Mouse (Mus musculus) layer of hippocampus, postnatal 25 days (tissue): ENCODE measurements at regions not wholly inside any gene's neighbourhood (a gene's known extent, or its start where the extent isn't known, plus 50 kb on each side); places are given as distances from the start of the nearest gene placed in this dataset.

Source experiments
- DNase-seq, 2 experiments: peaks; one replicate each; pipeline ENCODE4 v3.0.0; 2022; ENCODE audit warnings: mixed read lengths in 2 of 2, low spot score in 1 of 2; ENCODE audit errors: extremely low spot score in 1 of 2

GRCm38 (mm10) chr1:125307223-125307622 is 128.3 kb downstream of the Actr3 start:
- DNase-seq: no peak

DNA sequence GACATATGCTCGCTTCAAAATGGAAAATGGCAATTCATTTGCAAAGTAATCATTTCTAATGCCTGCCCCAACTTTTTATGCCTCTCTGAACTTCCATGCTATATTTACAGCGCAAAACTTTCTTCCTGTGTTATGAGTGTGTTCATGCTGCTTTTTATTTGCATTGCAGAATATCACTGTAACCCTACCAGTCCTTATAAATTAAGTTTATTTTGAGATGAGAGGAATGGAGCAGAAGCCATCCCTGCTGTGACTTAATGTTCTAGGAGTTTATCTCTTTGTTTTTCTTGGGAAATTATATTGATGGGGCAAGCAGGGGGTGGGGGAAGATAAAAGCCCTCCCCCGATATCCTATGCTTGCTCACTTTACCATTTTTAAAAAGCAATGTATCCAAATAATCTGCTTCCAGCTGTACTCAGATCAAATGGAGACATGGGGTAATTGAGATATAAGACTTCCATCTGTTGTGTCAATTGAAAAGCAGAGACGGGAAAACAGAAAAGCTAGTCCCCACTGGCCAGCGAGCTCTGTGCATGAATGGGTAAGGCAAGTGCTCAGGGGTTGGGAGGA is 136.9 kb downstream of the Actr3 start:
- no peak for DNase-seq

DNA sequence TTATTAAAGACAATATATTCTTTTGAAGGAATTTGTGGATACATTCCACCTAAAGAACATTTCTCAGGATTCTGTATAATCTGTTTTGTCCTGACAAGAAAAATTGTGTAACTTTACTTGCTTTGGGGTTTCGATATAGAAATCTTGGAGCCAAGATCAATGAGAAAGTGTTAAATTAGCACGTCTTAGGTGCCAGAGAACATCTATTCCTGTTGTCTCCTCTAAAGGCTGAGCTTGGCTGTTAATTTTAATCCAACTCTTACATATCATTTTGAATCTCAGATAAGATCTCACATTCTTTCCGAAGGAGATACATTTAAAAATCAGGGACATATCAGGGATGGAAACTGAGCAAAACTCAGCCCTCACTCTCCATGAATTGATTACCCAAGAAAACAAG is 139.9 kb downstream of the Actr3 start:
- no peak for DNase-seq

GRCm38 (mm10) chr1:125290320-125291021 is 145.1 kb downstream of the Actr3 start:
- no peak for DNase-seq

GRCm38 (mm10) chr1:125286347-125286746 is 149.2 kb downstream of the Actr3 start:
- DNase-seq: no peak

GRCm38 (mm10) chr1:125284693-125285092 is 150.8 kb downstream of the Actr3 start:
- DNase-seq: no peak

- no peak for DNase-seq
These were observed 161.8 kb downstream of the Actr3 start for GRCm38 (mm10) chr1:125273752-125274151.

DNA sequence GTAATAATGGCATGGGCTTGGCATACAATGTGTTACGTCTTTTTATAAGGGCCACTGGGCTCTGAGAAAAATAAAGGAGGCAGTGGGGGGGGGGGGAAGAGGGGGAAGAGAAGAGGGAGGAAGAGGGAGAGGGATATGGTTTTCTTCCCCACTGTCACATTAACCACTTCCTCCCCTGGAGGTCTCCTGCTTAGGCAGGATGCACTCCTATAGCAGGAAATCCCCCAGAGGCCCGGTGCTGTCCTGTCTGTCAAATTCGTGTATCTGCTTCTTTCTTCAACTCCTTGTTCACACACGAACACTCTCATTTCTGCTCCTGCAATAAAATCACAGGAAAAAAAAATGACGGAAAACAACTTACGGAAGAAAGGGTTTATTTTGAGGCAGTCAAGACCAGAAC is 171.8 kb downstream of the Actr3 start:
- DNase-seq: no peak

DNA sequence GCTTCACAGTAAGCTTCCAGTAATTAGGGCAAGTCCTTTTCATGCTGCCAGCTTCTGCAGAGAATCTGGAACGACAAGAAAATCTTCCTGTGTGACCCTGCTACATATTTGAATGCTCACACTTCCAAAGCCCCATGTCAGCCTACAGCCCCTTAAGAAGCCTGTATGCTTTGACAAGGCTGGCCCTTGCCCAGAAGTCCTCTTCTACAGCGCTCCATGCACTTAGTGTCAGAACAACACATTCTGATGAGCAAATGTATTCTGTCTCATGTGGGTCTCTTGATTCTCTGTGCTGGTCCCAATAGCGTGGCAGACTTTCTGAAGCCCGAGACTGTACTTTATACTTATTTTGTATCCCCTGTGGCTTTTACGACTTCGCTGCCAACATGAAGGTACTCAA is 172.5 kb downstream of the Actr3 start:
- no peak for DNase-seq

DNA sequence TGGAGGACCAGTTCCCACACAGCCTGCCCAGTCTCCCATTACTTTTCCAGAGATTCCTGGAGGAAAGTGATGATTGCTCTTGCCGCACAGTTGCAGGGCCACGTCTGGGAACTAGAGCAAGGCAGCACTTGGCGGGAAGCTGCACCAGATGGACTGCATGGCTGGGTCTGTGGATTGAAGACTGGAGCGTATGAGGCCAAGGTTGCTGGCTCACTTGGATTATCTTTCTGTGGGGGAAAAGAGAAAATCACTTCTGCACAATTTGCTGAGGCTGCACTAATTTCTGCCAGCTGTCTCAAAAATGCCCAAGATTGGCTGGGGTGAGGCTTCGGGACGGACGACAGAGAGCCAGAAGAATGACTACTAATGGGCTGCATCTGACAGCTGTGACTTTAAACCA is 193.2 kb downstream of the Actr3 start:
- no peak for DNase-seq

- DNase-seq: no peak
These were observed 193.8 kb downstream of the Actr3 start for GRCm38 (mm10) chr1:125241717-125242116.

- DNase-seq: no peak
These were observed 197.9 kb downstream of the Actr3 start for GRCm38 (mm10) chr1:125237595-125237988.

GRCm38 (mm10) chr1:125236948-125237594 is 198.5 kb downstream of the Actr3 start:
- DNase-seq: peak in 1 of 2 experiments; percentile 13

- DNase-seq: no peak
These were observed 200.8 kb downstream of the Actr3 start for GRCm38 (mm10) chr1:125234747-125235146.

- no peak for DNase-seq
These were observed 212.2 kb downstream of the Actr3 start for GRCm38 (mm10) chr1:125223370-125223769.

DNA sequence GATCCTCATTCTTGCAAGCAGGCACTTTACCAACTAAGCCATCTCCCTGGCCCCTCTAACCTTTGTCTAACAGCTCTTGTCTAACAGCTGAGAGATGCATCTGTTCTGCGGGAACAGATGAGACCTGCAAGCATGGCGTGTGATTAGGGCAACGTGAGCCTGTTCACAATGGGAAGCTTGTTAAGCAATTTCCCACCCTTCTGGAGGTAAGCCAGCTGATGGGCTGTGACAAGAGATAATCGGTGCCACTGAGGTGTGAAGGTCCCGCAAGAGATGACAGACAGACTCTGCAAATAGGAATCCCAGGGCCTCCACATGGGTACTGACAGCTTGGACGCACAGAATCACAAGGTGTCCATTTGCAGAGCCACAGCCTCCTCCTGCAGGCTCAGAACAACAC is 219.3 kb downstream of the Actr3 start:
- no peak for DNase-seq

GRCm38 (mm10) chr1:125187091-125187490 is 248.4 kb downstream of the Actr3 start:
- no peak for DNase-seq

DNA sequence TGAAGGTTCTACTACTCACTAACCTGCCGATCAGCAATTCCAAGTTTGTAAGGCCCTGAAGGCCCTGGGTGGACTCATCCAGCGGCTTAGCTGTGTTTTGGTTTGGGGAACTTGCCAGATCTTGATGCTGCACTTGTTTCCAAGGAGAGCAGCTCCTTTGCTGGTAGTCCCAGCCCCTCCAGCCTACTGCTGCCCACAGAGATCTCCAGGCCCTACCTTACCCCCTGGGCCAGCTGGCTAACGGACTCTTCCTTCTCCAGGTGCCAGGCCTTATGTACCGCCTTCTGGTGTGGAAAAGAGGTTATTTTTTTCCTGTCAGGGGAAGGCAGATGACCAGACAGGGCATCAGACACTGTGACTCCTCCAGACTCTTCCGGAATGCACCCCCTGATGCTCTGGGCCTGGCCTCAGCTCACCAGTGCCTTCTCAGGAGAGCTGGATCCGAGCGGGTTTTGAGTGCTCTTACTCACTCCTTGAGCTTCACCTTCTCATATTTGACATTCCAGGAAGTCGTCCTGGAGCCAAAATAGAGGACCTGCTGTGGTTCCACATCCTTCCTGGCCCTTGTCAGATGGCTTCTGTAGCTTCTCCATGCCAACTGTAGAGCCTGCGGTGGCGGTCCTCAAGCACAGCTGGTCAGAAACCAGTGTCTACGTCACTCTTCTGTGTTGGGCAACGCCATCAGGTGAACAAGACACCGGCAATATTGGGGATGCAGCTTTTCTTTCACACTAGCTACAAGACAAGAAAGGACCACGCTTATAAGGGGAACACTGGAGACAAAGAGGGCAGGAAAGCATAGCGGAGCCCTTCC is 259.2 kb downstream of the Actr3 start:
- DNase-seq: no peak

- no peak for DNase-seq
These were observed 260.8 kb downstream of the Actr3 start for GRCm38 (mm10) chr1:125174725-125175124.

- DNase-seq: no peak
These were observed 263.1 kb downstream of the Actr3 start for GRCm38 (mm10) chr1:125172474-125172873.

GRCm38 (mm10) chr1:125165226-125165625 is 270.3 kb downstream of the Actr3 start:
- DNase-seq: no peak
